Mouse (Mus musculus) embryonic fibroblast, embryonic 13.5 days (primary cell): Measurements from ENCODE around the gene Mcm5. TPM values are rescaled to one million over a fixed set of nuclear protein-coding genes. Genes with fewer than 3 reads are reported as not detected.

ENCODE experiments used
- H3K27ac ChIP-seq: 2 replicates; pipeline ENCODE4 v1.5.1; 2012; ENCODE audit warnings: low read length, control low read depth, inconsistent platforms; ENCODE audit not compliant: insufficient read depth
- H3K4me1 ChIP-seq: 2 replicates; pipeline ENCODE4 v1.6.1; 2011; ENCODE audit warnings: low read length; ENCODE audit not compliant: control insufficient read depth, insufficient read depth
- H3K4me3 ChIP-seq: 2 replicates; pipeline ENCODE4 v1.5.1; 2011; ENCODE audit warnings: mild to moderate bottlenecking, control low read depth, low read length; ENCODE audit not compliant: insufficient read depth
- CTCF ChIP-seq: IDR thresholded peaks from 2 replicates; pipeline ENCODE4 v1.5.1; 2011; ENCODE audit warnings: mild to moderate bottlenecking, control low read depth, low read length, moderate library complexity, borderline replicate concordance; ENCODE audit not compliant: insufficient read depth
- POLR2A ChIP-seq: IDR thresholded peaks from 2 replicates; pipeline ENCODE4 v1.6.1; 2011; ENCODE audit warnings: low read depth, mild to moderate bottlenecking, control low read depth, low read length, moderate library complexity
- polyA plus RNA-seq: library from polyadenylated mRNA; stranded (reverse); fragments of >200 nt; gene quantifications from 2 replicates; pipeline ENCODE4 v1.2.4, GENCODE M21; 2011; ENCODE audit warnings: low read depth; ENCODE audit not compliant: missing spikeins, insufficient read length

The Mcm5 gene
- 35.8 and 45.6 TPM in 2 replicates for polyA plus RNA-seq

GRCm38 (mm10) chr8:75109236-75109967 is at the start of gene Mcm5:
Gene Mcm5, plus strand, starts transcription at chr8:75109569.
- peak; percentile 75 for TF ChIP-seq POLR2A
- no peak for TF ChIP-seq CTCF
- Histone ChIP-seq H3K27ac (peak within 1 kb of the TSS; percentile 15; the same call in 1 of the 2 replicates), H3K4me3 (peak within 1 kb of the TSS; percentile 88), H3K4me1 (no peaks in the 10 kb centered on the region)

- H3K4me1 ChIP-seq, result no peaks in the 10 kb centered on the region
- no peak overlapping the region for H3K27ac ChIP-seq
- TF ChIP-seq POLR2A (no peak), CTCF (no peak)
- H3K4me3 ChIP-seq, result no peak overlapping the region
Measured at GRCm38 (mm10) chr8:75060022-75060421, 49.3 kb upstream of the Mcm5 start.

- no peak overlapping the region for H3K27ac ChIP-seq
- no peak overlapping the region for H3K4me3 ChIP-seq
- no peaks in the 10 kb centered on the region for H3K4me1 ChIP-seq
- TF ChIP-seq POLR2A, result no peak
- TF ChIP-seq CTCF, result no peak
Measured at GRCm38 (mm10) chr8:75060815-75061214, 48.6 kb upstream of the Mcm5 start.

- Histone ChIP-seq H3K27ac (no peak overlapping the region), H3K4me3 (no peak overlapping the region), H3K4me1 (no peaks in the 10 kb centered on the region)
- TF ChIP-seq CTCF (no peak), POLR2A (no peak)
Measured at GRCm38 (mm10) chr8:75063290-75063689, 46.1 kb upstream of the Mcm5 start.

GRCm38 (mm10) chr8:75064790-75065189 is 44.6 kb upstream of the Mcm5 start:
- no peaks in the 10 kb centered on the region for H3K4me1 ChIP-seq
- no peak overlapping the region for H3K27ac ChIP-seq
- H3K4me3 ChIP-seq, result no peak overlapping the region
- TF ChIP-seq POLR2A (no peak), CTCF (no peak)

GRCm38 (mm10) chr8:75067287-75067686 is 42.1 kb upstream of the Mcm5 start:
- no peak for TF ChIP-seq CTCF
- TF ChIP-seq POLR2A, result no peak
- Histone ChIP-seq H3K27ac (no peak overlapping the region), H3K4me1 (no peaks in the 10 kb centered on the region), H3K4me3 (no peak overlapping the region)

GRCm38 (mm10) chr8:75070297-75070696 is 39.1 kb upstream of the Mcm5 start:
- Histone ChIP-seq H3K27ac (no peak overlapping the region), H3K4me3 (no peak overlapping the region), H3K4me1 (no peaks in the 10 kb centered on the region)
- TF ChIP-seq POLR2A, result no peak
- no peak for TF ChIP-seq CTCF

GRCm38 (mm10) chr8:75071627-75072346 is 37.6 kb upstream of the Mcm5 start:
- Histone ChIP-seq H3K4me3 (no peak overlapping the region), H3K4me1 (no peaks in the 10 kb centered on the region), H3K27ac (no peak overlapping the region)
- TF ChIP-seq CTCF (peak; percentile 97), POLR2A (no peak; the same call in 1 of the 2 replicates)

- H3K4me3 ChIP-seq, result no peak overlapping the region
- H3K27ac ChIP-seq, result no peak overlapping the region
- TF ChIP-seq POLR2A, result no peak
- peak; percentile 10; the same call in 1 of the 2 replicates for TF ChIP-seq CTCF
- H3K4me1 ChIP-seq, result no peaks in the 10 kb centered on the region
Measured at GRCm38 (mm10) chr8:75074876-75075275, 34.5 kb upstream of the Mcm5 start.

GRCm38 (mm10) chr8:75078215-75078614 is 31.2 kb upstream of the Mcm5 start:
- Histone ChIP-seq H3K4me3 (no peak overlapping the region), H3K27ac (no peak overlapping the region), H3K4me1 (no peaks in the 10 kb centered on the region)
- no peak for TF ChIP-seq POLR2A

GRCm38 (mm10) chr8:75078851-75079250 is 30.5 kb upstream of the Mcm5 start:
- TF ChIP-seq CTCF, result no peak
- TF ChIP-seq POLR2A, result no peak
- H3K27ac ChIP-seq, result no peak overlapping the region
- H3K4me3 ChIP-seq, result no peak overlapping the region
- no peaks in the 10 kb centered on the region for H3K4me1 ChIP-seq
